Mouse (Mus musculus) CD4-positive, CD25-positive, alpha-beta regulatory T cell, adult 4 months (primary cell): ENCODE results near the gene E130311K13Rik. TPM values are rescaled to one million over a fixed set of nuclear protein-coding genes. Genes with fewer than 3 reads are reported as not detected.
A peak's percentile ranks its signal among the peaks of the same experiment; 100 is the strongest.

ENCODE experiments used
- ATAC-seq: one replicate; pipeline ENCODE4 v1.8.0; 2017
- polyA plus RNA-seq, 2 experiments: library from polyadenylated mRNA; unstranded; fragments of 100-300 nt; shearing (Covaris generic); gene quantifications; one replicate each; pipeline ENCODE4 v1.2.1; 2017

Gene E130311K13Rik
- polyA plus RNA-seq, 2 experiments from 2014 or later = 9.3 to 13.4 TPM

DNA sequence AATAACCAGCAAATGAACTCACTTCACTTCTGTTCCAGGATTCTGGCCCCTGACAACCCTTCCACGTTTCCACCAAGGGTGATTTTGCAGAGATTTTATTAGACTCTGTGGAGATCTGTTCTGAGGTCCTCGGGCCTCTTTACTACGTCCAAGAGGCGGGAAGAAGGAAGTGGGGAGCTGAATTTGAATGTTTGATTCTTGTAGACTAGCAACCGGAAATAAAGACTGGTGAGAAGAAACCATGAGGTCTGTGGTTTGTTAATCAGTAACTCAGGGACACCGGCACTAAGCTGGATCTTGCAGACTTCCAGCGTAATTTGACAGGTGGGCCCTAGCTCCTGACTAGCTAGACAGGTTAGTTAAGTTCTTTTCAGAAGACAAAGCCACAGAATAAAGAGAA lies 35.6 kb downstream of the E130311K13Rik start:
- peak; percentile 37 for ATAC-seq

DNA sequence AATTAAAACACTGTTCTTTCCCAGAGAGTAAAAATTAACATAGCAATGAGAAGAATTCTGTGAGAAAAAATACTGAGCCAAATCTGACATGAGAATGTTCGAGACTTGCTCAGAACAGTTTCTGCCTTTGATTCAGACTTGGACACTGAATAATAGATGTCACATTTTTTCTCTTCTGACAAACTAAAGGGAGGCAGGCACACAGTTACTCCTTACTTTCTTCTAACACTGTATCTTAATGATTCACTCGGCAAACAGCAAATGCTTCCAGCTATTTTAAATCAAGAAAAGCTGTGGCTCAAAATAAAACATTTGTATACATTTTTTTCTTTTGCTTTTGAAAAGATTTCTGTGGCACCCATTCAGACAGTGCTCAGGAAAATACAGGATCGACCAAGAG lies 37.1 kb downstream of the E130311K13Rik start:
- no peak for ATAC-seq

DNA sequence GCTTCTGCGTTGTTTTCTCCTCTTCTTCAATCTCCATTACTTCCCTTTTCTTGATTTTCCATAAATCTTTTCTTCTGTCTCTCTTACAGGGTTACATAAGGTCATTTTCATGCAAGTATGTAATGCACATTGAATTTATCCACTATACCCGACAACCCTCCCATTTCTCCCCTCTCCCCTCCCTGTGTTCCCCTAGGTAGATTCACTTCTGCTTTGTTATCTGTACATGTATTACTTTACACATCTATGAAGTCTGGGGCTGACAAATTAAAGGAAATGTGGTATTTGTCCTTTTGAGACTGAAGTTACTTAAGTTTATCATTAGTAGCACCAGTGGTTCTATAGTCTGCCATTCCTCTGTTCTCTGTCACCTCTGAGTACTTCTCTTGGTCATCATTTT lies 48.2 kb downstream of the E130311K13Rik start:
- no peak for ATAC-seq

DNA sequence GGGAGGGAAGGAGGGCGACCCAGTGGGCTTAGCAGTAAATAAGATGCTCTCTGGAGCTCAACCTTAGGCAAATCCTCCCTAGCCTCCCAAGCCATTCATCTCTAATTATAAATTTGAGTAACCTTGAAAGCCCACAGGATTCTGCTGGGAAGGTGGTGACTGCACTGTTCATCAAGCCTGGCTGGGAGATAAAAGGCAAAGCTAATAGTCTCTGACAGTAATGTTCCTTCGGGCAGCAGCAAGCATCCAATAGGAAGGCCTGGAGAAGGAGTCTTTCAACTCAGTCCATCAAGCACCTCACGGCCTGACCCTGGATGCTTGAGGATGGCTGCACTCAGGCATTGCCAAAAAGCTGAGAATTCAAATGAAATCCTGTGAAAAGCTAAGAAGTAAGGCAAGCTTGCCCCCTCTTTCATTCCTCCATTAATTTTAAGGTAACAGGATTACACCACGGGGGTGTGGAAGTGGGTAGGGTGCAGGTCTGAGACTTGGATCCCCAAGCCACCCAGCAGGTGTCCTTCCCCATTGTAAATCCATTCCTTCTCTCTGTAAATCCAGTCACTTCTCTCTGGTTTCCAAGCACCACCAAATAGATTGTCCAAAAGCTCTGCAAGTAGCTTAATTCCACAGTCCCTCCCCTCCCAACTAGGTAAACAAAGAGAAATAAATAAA lies 50.1 kb downstream of the E130311K13Rik start:
- ATAC-seq = no peak

DNA sequence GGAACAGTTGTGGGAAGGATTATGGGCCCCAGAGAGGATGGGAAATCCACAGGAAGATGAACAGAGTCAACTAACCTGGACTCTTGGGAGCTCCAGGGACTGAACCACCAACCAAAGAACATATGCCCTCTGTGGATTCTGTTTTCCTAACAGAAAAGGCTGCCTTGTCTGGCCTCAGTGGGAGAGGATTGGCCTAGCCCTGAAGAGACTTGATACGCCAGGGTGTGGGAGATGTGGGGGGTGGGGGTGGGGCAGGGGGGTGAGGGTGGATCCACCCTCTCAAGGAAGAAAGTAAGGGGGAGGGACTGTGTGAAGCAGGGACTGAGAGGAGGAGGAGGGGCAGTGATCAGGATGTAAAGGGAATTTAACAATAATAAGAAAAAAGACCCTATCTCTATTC lies 56.5 kb downstream of the E130311K13Rik start:
- no peak for ATAC-seq

DNA sequence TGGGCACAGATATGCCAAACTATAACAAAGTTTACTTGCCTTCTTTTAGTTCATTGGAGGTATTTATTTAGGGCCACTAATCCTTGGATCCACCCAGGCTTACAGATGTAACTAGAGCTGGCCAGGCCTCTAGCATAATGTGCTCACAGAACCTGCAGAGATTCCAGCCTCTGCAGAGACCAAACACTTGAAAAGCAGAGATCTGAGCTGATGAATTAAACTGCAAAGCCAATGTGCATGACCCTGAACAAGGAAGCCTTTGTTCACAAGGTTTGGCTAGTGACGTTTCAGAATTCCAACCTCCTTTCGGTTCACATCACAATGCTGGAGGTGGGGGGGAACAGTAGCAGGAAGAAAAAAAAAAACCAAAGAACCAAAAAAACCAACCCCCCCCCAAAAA lies 58.0 kb downstream of the E130311K13Rik start:
- ATAC-seq = no peak

DNA sequence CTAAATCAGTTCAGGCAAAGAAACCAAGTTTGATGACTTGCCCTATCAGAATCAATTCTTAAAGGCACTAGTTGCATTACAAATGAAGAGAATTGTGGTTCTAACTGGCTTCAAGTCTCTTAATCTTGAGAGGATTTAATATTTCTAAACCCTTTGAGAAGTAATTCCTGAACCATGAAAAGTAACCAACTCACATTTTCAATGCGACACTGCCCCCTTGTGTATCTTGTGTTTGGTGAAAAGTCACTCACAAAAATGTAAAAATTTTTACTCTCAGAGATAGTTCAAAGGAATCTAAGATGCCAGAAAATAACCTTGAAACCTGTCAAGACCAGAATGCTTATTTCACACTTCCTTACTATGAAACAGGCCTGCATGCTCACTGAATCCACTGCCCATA lies 61.0 kb downstream of the E130311K13Rik start:
- no peak for ATAC-seq

DNA sequence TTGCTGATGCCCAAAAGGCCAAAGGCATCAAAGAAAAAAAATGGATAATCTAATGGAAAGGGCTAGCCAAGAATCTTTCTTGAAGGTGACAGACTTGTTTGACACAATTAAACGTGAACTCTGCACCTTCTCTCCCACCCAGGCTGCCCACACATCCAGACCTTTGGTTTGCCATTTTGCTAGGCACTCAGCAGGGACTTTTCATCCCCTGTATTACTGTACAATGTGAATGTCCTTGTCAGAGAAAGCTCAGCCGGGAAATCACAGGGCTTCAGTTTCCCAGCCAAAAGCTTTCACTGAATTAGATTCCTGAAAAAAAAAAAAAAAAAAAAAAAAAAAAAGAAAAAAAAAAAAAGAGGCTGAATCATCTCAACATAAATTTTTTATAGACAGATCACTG lies 64.2 kb downstream of the E130311K13Rik start:
- no peak for ATAC-seq

Other genes starting within 250 kb of the E130311K13Rik start
- not detected for gene Plch1, start 30.0 kb downstream of the E130311K13Rik start, polyA plus RNA-seq
- gene Slc33a1, start 35.3 kb upstream of the E130311K13Rik start, polyA plus RNA-seq = 1 to 10 TPM; 8.0 to 8.1 TPM
- 10 to 100 TPM; 30.2 to 33.1 TPM for gene Gmps, start 46.6 kb upstream of the E130311K13Rik start, polyA plus RNA-seq
- gene Vmn2r1, start 152.1 kb upstream of the E130311K13Rik start, polyA plus RNA-seq = not detected
- not detected for gene Vmn2r2, start 212.5 kb upstream of the E130311K13Rik start, polyA plus RNA-seq